Mouse (Mus musculus): Measurements from ENCODE around the gene Ctrc. TPM values are rescaled to one million over a fixed set of nuclear protein-coding genes. Genes with fewer than 3 reads are reported as not detected.

Gene Ctrc
- polyA plus RNA-seq, 1 experiment, result 13.9 TPM

- H3K36me3 ChIP-seq (ENCODE audit: control insufficient read depth, insufficient read depth, low read length), result no peaks in the 10 kb centered on the region
- peaks cover 7% of the 10 kb centered on the region; the same call in 1 of the 2 replicates for H3K4me1 ChIP-seq (ENCODE audit: control insufficient read depth, insufficient read depth, insufficient read length, low read length)
- TF ChIP-seq POLR2A (IDR thresholded peaks at IDR 0.05; ENCODE audit: low read depth, low read length) (no peak), CTCF (IDR thresholded peaks at IDR 0.05; ENCODE audit: extremely low read depth, insufficient read length, insufficient replicate concordance, low read depth, low read length) (no peak)
- no peak overlapping the region for H3K4me3 ChIP-seq (ENCODE audit: low read depth, low read length)
- H3K27ac ChIP-seq (ENCODE audit: insufficient read depth, low read depth, low read length), result no peak overlapping the region
- H3K27me3 ChIP-seq (ENCODE audit: control insufficient read depth, insufficient read depth, low read length), result no peaks in the 10 kb centered on the region
- WGBS, result 13% methylated on average over 5 of the region's 5 CpGs
Observed at GRCm38 (mm10) chr4:141834536-141835095, 11.5 kb downstream of the Ctrc start.

GRCm38 (mm10) chr4:141833911-141834310, 12.2 kb downstream of the Ctrc start:
- Histone ChIP-seq H3K4me3 (ENCODE audit: low read depth, low read length) (no peak overlapping the region), H3K27me3 (ENCODE audit: control insufficient read depth, insufficient read depth, low read length) (no peaks in the 10 kb centered on the region), H3K27ac (ENCODE audit: insufficient read depth, low read depth, low read length) (no peak overlapping the region), H3K36me3 (ENCODE audit: control insufficient read depth, insufficient read depth, low read length) (no peaks in the 10 kb centered on the region), H3K4me1 (ENCODE audit: control insufficient read depth, insufficient read depth, insufficient read length, low read length) (peaks cover 7% of the 10 kb centered on the region; the same call in 1 of the 2 replicates)
- TF ChIP-seq CTCF (IDR thresholded peaks at IDR 0.05; ENCODE audit: extremely low read depth, insufficient read length, insufficient replicate concordance, low read depth, low read length), result no peak
- no peak for TF ChIP-seq POLR2A (IDR thresholded peaks at IDR 0.05; ENCODE audit: low read depth, low read length)
- 56% methylated on average over 1 of the region's 1 CpGs for WGBS

- peaks cover 7% of the 10 kb centered on the region; the same call in 1 of the 2 replicates for H3K4me1 ChIP-seq (ENCODE audit: control insufficient read depth, insufficient read depth, insufficient read length, low read length)
- H3K36me3 ChIP-seq (ENCODE audit: control insufficient read depth, insufficient read depth, low read length), result no peaks in the 10 kb centered on the region
- TF ChIP-seq CTCF (IDR thresholded peaks at IDR 0.05; ENCODE audit: extremely low read depth, insufficient read length, insufficient replicate concordance, low read depth, low read length), result no peak
- no peak for TF ChIP-seq POLR2A (IDR thresholded peaks at IDR 0.05; ENCODE audit: low read depth, low read length)
- H3K27ac ChIP-seq (ENCODE audit: insufficient read depth, low read depth, low read length), result no peak overlapping the region
- no peak overlapping the region for H3K4me3 ChIP-seq (ENCODE audit: low read depth, low read length)
- no peaks in the 10 kb centered on the region for H3K27me3 ChIP-seq (ENCODE audit: control insufficient read depth, insufficient read depth, low read length)
- WGBS, result 81% methylated on average over 7 of the region's 7 CpGs
Observed at GRCm38 (mm10) chr4:141831361-141831760, 14.8 kb downstream of the Ctrc start.

- WGBS, result 71% methylated on average over 11 of the region's 11 CpGs
- H3K27ac ChIP-seq (ENCODE audit: insufficient read depth, low read depth, low read length), result no peak overlapping the region
- H3K4me1 ChIP-seq (ENCODE audit: control insufficient read depth, insufficient read depth, insufficient read length, low read length), result peaks cover 7% of the 10 kb centered on the region; the same call in 1 of the 2 replicates
- TF ChIP-seq CTCF (IDR thresholded peaks at IDR 0.05; ENCODE audit: extremely low read depth, insufficient read length, insufficient replicate concordance, low read depth, low read length) (no peak), POLR2A (IDR thresholded peaks at IDR 0.05; ENCODE audit: low read depth, low read length) (no peak)
- H3K36me3 ChIP-seq (ENCODE audit: control insufficient read depth, insufficient read depth, low read length), result no peaks in the 10 kb centered on the region
- no peak overlapping the region for H3K4me3 ChIP-seq (ENCODE audit: low read depth, low read length)
- no peaks in the 10 kb centered on the region for H3K27me3 ChIP-seq (ENCODE audit: control insufficient read depth, insufficient read depth, low read length)
Observed at GRCm38 (mm10) chr4:141830381-141830780, 15.8 kb downstream of the Ctrc start.

GRCm38 (mm10) chr4:141828177-141828576, 18.0 kb downstream of the Ctrc start:
- no peaks in the 10 kb centered on the region for H3K4me1 ChIP-seq (ENCODE audit: control insufficient read depth, insufficient read depth, insufficient read length, low read length)
- WGBS, result 64% methylated on average over 4 of the region's 4 CpGs
- no peaks in the 10 kb centered on the region for H3K27me3 ChIP-seq (ENCODE audit: control insufficient read depth, insufficient read depth, low read length)
- no peak overlapping the region for H3K27ac ChIP-seq (ENCODE audit: insufficient read depth, low read depth, low read length)
- TF ChIP-seq POLR2A (IDR thresholded peaks at IDR 0.05; ENCODE audit: low read depth, low read length) (no peak), CTCF (IDR thresholded peaks at IDR 0.05; ENCODE audit: extremely low read depth, insufficient read length, insufficient replicate concordance, low read depth, low read length) (no peak)
- no peaks in the 10 kb centered on the region for H3K36me3 ChIP-seq (ENCODE audit: control insufficient read depth, insufficient read depth, low read length)
- no peak overlapping the region for H3K4me3 ChIP-seq (ENCODE audit: low read depth, low read length)

- Histone ChIP-seq H3K27ac (ENCODE audit: insufficient read depth, low read depth, low read length) (no peak overlapping the region), H3K4me1 (ENCODE audit: control insufficient read depth, insufficient read depth, insufficient read length, low read length) (no peaks in the 10 kb centered on the region), H3K4me3 (ENCODE audit: low read depth, low read length) (no peak overlapping the region), H3K27me3 (ENCODE audit: control insufficient read depth, insufficient read depth, low read length) (no peaks in the 10 kb centered on the region), H3K36me3 (ENCODE audit: control insufficient read depth, insufficient read depth, low read length) (no peaks in the 10 kb centered on the region)
- no peak for TF ChIP-seq POLR2A (IDR thresholded peaks at IDR 0.05; ENCODE audit: low read depth, low read length)
- TF ChIP-seq CTCF (IDR thresholded peaks at IDR 0.05; ENCODE audit: extremely low read depth, insufficient read length, insufficient replicate concordance, low read depth, low read length), result no peak
- 64% methylated on average over 2 of the region's 2 CpGs for WGBS
Observed at GRCm38 (mm10) chr4:141827401-141827800, 18.8 kb downstream of the Ctrc start.

- H3K4me1 ChIP-seq (ENCODE audit: control insufficient read depth, insufficient read depth, insufficient read length, low read length), result no peaks in the 10 kb centered on the region
Observed at GRCm38 (mm10) chr4:141826060-141826459, 20.1 kb downstream of the Ctrc start, which contains the start of gene Cela2a. Gene Cela2a (minus strand): TSS chr4:141826160.

More at GRCm38 (mm10) chr4:141826060-141826459, 20.1 kb downstream of the Ctrc start, which contains the start of gene Cela2a:
- whole genome bisulfite sequencing, result 61% methylated on average over 5 of the region's 5 CpGs
- Histone ChIP-seq H3K27me3 (ENCODE audit: control insufficient read depth, insufficient read depth, low read length) (no peaks in the 10 kb centered on the region), H3K4me3 (ENCODE audit: low read depth, low read length) (no peak within 1 kb of the TSS), H3K36me3 (ENCODE audit: control insufficient read depth, insufficient read depth, low read length) (no peaks in the 10 kb centered on the region), H3K27ac (ENCODE audit: insufficient read depth, low read depth, low read length) (no peak within 1 kb of the TSS)
- no peak for TF ChIP-seq POLR2A (IDR thresholded peaks at IDR 0.05; ENCODE audit: low read depth, low read length)
- TF ChIP-seq CTCF (IDR thresholded peaks at IDR 0.05; ENCODE audit: extremely low read depth, insufficient read length, insufficient replicate concordance, low read depth, low read length), result no peak

Data from small intestine, adult 2 months (tissue).